Mouse (Mus musculus) small intestine, adult 2 months (tissue): Measurements from ENCODE around the gene Adam17.

Experiments used
- CTCF ChIP-seq: fragments of 200-500 bp; IDR thresholded peaks from 2 replicates; pipeline ENCODE4 v1.5.1; 2012; ENCODE audit warnings: low read depth, mild to moderate bottlenecking, control low read depth, inconsistent platforms, low read length, moderate library complexity, mixed read lengths; ENCODE audit not compliant: insufficient replicate concordance, insufficient read length; ENCODE audit errors: extremely low read depth
- POLR2A ChIP-seq: fragments of 200-500 bp; IDR thresholded peaks from 2 replicates; pipeline ENCODE4 v1.6.1; 2012; ENCODE audit warnings: low read depth, mild to moderate bottlenecking, control low read depth, inconsistent platforms, low read length, moderate library complexity

DNA sequence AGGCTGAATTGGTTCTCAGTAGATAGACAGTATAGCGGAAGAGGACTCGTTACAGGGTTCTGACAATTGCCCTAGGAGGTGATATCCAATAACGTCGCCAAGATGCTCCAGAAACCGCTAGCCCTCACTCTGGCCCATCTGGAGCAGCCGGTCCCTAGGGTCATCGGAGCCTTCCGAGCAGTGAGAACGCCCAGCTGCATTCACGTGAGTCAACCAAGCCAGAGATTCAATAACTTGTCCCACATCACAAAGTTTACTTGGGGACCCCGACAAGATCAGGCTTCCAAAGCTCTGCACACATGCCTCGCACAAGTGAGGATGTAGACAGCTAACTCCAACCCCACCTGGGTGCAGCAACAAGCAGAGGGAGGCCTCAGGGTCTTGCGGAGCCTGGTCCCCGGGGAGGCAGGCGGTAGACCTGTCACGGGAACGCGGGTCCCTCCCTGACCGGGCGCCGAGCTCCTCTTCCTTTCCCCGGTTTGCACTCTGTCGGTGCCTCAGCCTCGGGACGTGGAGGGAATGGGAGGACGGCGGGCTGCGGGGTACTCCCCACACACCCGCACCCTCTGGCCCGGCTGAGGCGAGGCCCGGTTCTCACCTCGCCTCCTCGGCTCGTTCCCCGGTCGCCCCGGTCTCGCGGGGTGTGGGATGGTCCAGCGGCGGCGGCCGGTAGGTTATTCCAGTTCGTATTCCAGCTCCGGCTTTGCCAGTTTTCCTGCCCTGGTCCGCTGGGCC, 87.8 kb downstream of the Adam17 start:
- TF ChIP-seq CTCF (no peak), POLR2A (peak; percentile 35; the same call in 1 of the 2 replicates)
